Mouse (Mus musculus) 3T3-L1 (cell line): ENCODE results near the gene Lmbr1l.

ENCODE experiments used
- DNase-seq: peaks from one replicate; pipeline ENCODE4 v3.0.0-alpha.2; 2015; ENCODE audit warnings: low read depth, low spot score

Gene Lmbr1l

GRCm38 (mm10) chr15:98869342-98870178, 48.5 kb downstream of the Lmbr1l start:
- peak; percentile 50 for DNase-seq

GRCm38 (mm10) chr15:98868346-98869063, 49.5 kb downstream of the Lmbr1l start:
- DNase-seq = no peak

- DNase-seq = peak; percentile 70
Measured at GRCm38 (mm10) chr15:98867321-98867720, 50.7 kb downstream of the Lmbr1l start.

DNA sequence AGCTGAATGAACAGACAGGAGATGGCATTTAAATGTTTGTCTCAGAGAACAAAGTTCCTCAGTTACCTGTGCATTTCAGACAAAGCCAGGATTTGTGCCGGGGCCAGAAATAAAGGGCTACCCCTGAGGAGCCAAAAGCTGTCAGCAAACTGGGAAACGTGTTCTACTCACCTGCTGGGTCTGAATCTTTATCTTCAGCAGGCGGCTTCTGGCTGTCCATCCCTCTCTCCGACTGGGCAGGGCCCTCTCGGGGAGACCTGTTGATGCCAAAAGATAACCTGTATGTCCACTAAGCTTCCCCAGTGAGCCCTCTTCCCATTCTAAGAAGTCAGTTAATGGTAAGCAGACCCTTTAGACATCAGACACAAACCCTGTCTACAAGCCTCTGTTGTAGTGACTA, 51.5 kb downstream of the Lmbr1l start:
- no peak for DNase-seq

DNA sequence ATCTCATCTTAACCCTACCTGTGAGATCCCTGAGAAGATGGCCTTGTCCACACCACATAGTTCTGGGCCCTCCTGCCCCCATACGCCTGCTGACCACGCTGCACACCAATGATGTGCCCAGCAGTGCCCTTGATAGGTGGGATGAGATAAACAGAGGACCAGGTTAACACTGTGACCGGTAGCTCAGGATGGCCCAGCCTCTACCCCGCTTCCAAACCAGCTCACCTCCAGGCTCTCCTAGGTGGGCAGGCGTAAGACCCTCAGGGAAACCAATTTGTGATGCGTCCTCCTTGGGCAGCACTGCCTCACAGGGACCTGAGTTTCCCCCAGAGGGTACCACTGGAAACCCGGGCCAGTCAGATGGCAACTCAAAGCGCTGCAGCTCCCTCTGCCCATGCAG, 52.3 kb downstream of the Lmbr1l start:
- DNase-seq = no peak

- DNase-seq = no peak
Measured at GRCm38 (mm10) chr15:98864951-98865350, 53.1 kb downstream of the Lmbr1l start.

DNA sequence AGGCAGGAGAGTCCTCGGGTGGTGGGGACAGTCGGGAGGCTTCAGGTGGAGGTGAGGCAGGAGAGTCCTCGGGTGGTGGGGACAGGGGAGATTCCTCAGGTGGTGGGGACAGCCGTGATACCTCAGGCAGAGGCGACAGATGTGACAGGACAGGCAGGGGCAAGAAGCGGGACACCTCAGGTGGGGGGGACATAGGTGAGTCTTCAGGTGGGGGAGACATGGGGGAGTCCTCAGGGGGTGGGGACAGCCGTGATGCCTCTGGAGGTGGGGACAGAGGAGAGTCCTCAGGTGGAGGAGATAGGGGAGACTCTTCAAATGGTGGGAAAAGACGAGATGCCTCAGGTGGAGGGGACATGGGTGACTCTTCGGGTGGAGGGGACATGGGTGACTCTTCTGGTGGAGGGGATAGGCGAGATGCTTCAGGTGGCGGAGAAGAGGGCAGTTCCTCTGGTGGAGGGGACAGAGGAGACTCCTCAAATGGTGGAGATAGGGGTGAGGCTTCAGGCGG, 54.5 kb downstream of the Lmbr1l start:
- no peak for DNase-seq

- DNase-seq = no peak
Measured at GRCm38 (mm10) chr15:98861701-98862410, 56.2 kb downstream of the Lmbr1l start.

- DNase-seq = no peak
Measured at GRCm38 (mm10) chr15:98860921-98861320, 57.1 kb downstream of the Lmbr1l start.

GRCm38 (mm10) chr15:98859319-98860043, 58.5 kb downstream of the Lmbr1l start:
- no peak for DNase-seq

GRCm38 (mm10) chr15:98854214-98854613, 63.8 kb downstream of the Lmbr1l start:
- DNase-seq = no peak
